Mouse (Mus musculus) left cerebral cortex, postnatal 4 days (tissue): ENCODE data around the gene Map4k5. TPM values are rescaled to one million over a fixed set of nuclear protein-coding genes. Genes with fewer than 3 reads are reported as not detected.

Experiments used
- DNase-seq: peaks from one replicate; pipeline ENCODE4 v3.0.0-alpha.2; 2022
- intact Hi-C: fragments of 180-260 bp; cut with DNase I; formaldehyde crosslinking; loops from one replicate; pipeline ENCODE4 v1.15.1; 2025
- total RNA-seq, 2 experiments: library from RNA; stranded (reverse); gene quantifications; 2 replicates each; pipeline ENCODE4 v1.2.3; 2021

Map4k5 gene
- total RNA-seq: 10 to 100 TPM; 48.6 to 57.3 TPM

- DNase-seq: peak; percentile 89
- intact Hi-C loops: loop anchor here (10.0 kb wide), 1 partner anchor 138 kb away; no protein-coding TSS in a partner anchor
These were observed at the start of gene Map4k5, which contains the start of gene Atl1 for GRCm38 (mm10) chr12:69892371-69893251. Gene Map4k5 (minus strand): TSS chr12:69893200. Gene Atl1 (plus strand): TSS chr12:69892614.

- no peak for DNase-seq
- intact Hi-C loops: no loop called here
These were observed 48.8 kb upstream of the Map4k5 start for GRCm38 (mm10) chr12:69941655-69942329.

- intact Hi-C loops: no loop called here
- DNase-seq: peak; percentile 8
These were observed 46.3 kb upstream of the Map4k5 start for GRCm38 (mm10) chr12:69939291-69939690.

GRCm38 (mm10) chr12:69937731-69938130, 44.7 kb upstream of the Map4k5 start:
- intact Hi-C loops: no loop called here
- DNase-seq: no peak

- no peak for DNase-seq
- intact Hi-C loops: no loop called here
These were observed 33.7 kb upstream of the Map4k5 start for GRCm38 (mm10) chr12:69926716-69927115.

- peak; percentile 4 for DNase-seq
- intact Hi-C loops: no loop called here
These were observed 31.0 kb upstream of the Map4k5 start for GRCm38 (mm10) chr12:69924012-69924411.

GRCm38 (mm10) chr12:69923603-69924002, 30.6 kb upstream of the Map4k5 start:
- DNase-seq: no peak
- intact Hi-C loops: no loop called here

- DNase-seq: no peak
- intact Hi-C loops: no loop called here
These were observed 30.1 kb upstream of the Map4k5 start for GRCm38 (mm10) chr12:69923128-69923527.

- intact Hi-C loops: no loop called here
- no peak for DNase-seq
These were observed 29.1 kb upstream of the Map4k5 start for GRCm38 (mm10) chr12:69922099-69922498.

- no peak for DNase-seq
- intact Hi-C loops: no loop called here
These were observed 24.9 kb upstream of the Map4k5 start for GRCm38 (mm10) chr12:69917870-69918269.

- intact Hi-C loops: no loop called here
- no peak for DNase-seq
These were observed 19.7 kb upstream of the Map4k5 start for GRCm38 (mm10) chr12:69912737-69913136.

GRCm38 (mm10) chr12:69911906-69912305, 18.9 kb upstream of the Map4k5 start:
- intact Hi-C loops: no loop called here
- DNase-seq: no peak

GRCm38 (mm10) chr12:69908511-69908900, 15.5 kb upstream of the Map4k5 start:
- intact Hi-C loops: no loop called here
- peak; percentile 73 for DNase-seq

GRCm38 (mm10) chr12:69907667-69908510, 14.9 kb upstream of the Map4k5 start:
- intact Hi-C loops: no loop called here
- peak; percentile 84 for DNase-seq

GRCm38 (mm10) chr12:69904991-69905390, 12.0 kb upstream of the Map4k5 start:
- intact Hi-C loops: no loop called here
- no peak for DNase-seq

GRCm38 (mm10) chr12:69898119-69898518, 5.1 kb upstream of the Map4k5 start:
- DNase-seq: no peak
- intact Hi-C loops: loop anchor here (10.0 kb wide), 1 partner anchor 143 kb away; no protein-coding TSS in a partner anchor

GRCm38 (mm10) chr12:69895046-69895445, 2.0 kb upstream of the Map4k5 start:
- intact Hi-C loops: loop anchor here (10.0 kb wide), 1 partner anchor 140 kb away; no protein-coding TSS in a partner anchor
- DNase-seq: no peak

- intact Hi-C loops: loop anchor here (10.0 kb wide), 1 partner anchor 139 kb away; no protein-coding TSS in a partner anchor
These were observed 927 bp upstream of the Map4k5 start for GRCm38 (mm10) chr12:69893927-69894326.

GRCm38 (mm10) chr12:69891721-69892120, 1.3 kb downstream of the Map4k5 start:
- DNase-seq: no peak
- intact Hi-C loops: loop anchor here (10.0 kb wide), 1 partner anchor 137 kb away; no protein-coding TSS in a partner anchor

More at GRCm38 (mm10) chr12:69893927-69894326, 927 bp upstream of the Map4k5 start:
- DNase-seq: no peak

GRCm38 (mm10) chr12:69890476-69890875, 2.5 kb downstream of the Map4k5 start:
- intact Hi-C loops: loop anchor here (10.0 kb wide), 1 partner anchor 136 kb away; no protein-coding TSS in a partner anchor
- no peak for DNase-seq
